Mouse (Mus musculus): ENCODE measurements at regions not wholly inside any gene's neighbourhood (a gene's known extent, or its start where the extent isn't known, plus 50 kb on each side); places are given as distances from the start of the nearest gene placed in this dataset.
"Not testable (repeated sequence)": the region's sequence is repeated elsewhere in the genome, so short reads cannot be mapped to it uniquely, and the experiment has no call there.

GRCm38 (mm10) chr9:9342456-9343185, 103.7 kb upstream of the Arhgap42 start:
- DNase-seq, result no peak

GRCm38 (mm10) chr9:9318624-9319023, 79.7 kb upstream of the Arhgap42 start:
- DNase-seq, result no peak

- DNase-seq, result no peak
Observed at GRCm38 (mm10) chr9:9316021-9316420, 77.1 kb upstream of the Arhgap42 start.

- no peak for DNase-seq
Observed at GRCm38 (mm10) chr9:9312274-9312673, 73.4 kb upstream of the Arhgap42 start.

GRCm38 (mm10) chr9:9311627-9312265, 72.8 kb upstream of the Arhgap42 start:
- no peak for DNase-seq

- DNase-seq, result not testable (repeated sequence)
Observed at GRCm38 (mm10) chr9:9311040-9311583, 72.2 kb upstream of the Arhgap42 start.

GRCm38 (mm10) chr9:9290767-9291166, 51.9 kb upstream of the Arhgap42 start:
- no peak for DNase-seq

- DNase-seq, result no peak
Observed at GRCm38 (mm10) chr9:9289570-9289969, 50.7 kb upstream of the Arhgap42 start.

All from B cell, adult 2 months (primary cell).